Mouse (Mus musculus): ENCODE data around the gene Zfp273. TPM values are rescaled to one million over a fixed set of nuclear protein-coding genes. Genes with fewer than 3 reads are reported as not detected.
"Not testable (repeated sequence)": the region's sequence is repeated elsewhere in the genome, so short reads cannot be mapped to it uniquely, and the experiment has no call there.

The Zfp273 gene
- total RNA-seq (2014; rRNA removed) (4.4 and 5.1 TPM in 2 replicates), polyA plus RNA-seq (2015; fragmentation: Nextera tagmentation; extraction: Ambion mirVana) (7.8 and 8.7 TPM in 2 replicates)

DNA sequence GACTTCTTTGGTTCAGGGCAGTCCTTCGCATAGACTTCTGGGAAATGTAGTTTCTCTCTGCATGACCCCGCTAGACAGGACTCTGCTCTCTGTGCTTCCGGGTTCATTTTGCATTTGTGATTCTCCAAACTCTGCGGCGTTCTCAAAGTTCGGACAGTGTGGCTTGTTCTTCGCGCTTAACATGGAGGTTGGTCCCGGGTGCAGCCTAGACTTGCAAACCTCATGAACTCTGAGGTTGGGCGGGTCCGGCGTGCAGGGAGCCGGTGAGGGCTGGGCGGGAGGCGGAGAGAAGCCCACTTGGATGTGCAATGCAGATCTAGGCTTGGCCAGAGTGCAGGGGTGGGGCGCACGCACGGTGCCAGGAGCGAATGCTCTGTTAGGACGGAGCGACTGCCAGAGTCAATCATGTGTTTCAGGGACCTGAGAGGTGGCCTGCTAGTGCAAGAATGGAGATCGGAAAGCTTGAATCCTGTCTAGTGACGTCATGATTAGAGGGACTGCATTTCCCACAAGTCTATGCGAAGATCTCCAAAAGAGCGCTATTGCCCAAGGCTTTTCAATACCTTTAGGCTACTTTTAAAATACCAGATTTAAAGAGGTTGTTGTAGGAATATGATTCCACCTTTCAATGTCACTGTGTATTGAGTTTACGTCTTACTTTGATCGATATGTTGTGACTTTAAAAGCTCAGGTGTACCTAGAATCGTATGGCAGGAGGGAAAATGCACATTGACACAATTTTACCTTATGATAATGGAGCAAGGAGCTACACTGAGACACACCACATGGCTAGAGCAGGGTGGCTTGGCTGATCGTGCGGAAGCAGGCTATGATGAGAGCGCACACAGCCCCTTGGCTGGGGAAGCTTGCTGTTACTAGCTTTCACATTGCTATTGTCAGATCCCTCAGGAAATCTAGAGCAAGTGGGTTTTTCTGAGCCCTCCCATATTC, at the start of gene Zfp273:
Gene Zfp273, plus strand, starts transcription at position 31 of the 951 bp plus-strand sequence.
- H3K4me3 ChIP-seq (ENCODE audit: low read length): peak within 1 kb of the TSS; percentile 86
- no peaks in the 10 kb centered on the region for H3K27me3 ChIP-seq (ENCODE audit: insufficient read depth, low read length)
- DNase-seq (ENCODE audit: low spot score) (peak; percentile 90), ATAC-seq (peak; percentile 96)
- H3K9me3 ChIP-seq (ENCODE audit: low read length): peaks cover 5% of the 10 kb centered on the region; the same call in 1 of the 2 replicates
- H3K36me3 ChIP-seq (ENCODE audit: insufficient read depth, low read length): 0 out of 2 replicates have a peak, but pooled peaks cover 3% of the 10 kb centered on the region
- TF ChIP-seq CTCF (IDR thresholded peaks at IDR 0.05; ENCODE audit: low read depth): no peak
- WGBS: 3% methylated on average over 31 of the region's 31 CpGs
- H3K27ac ChIP-seq: peak within 1 kb of the TSS; percentile 88
- no peaks in the 10 kb centered on the region for H3K4me1 ChIP-seq (ENCODE audit: insufficient read depth, low read length)
- H3K4me2 ChIP-seq (ENCODE audit: low read depth, low read length): peak within 1 kb of the TSS; percentile 85
- H3K9ac ChIP-seq (replicated peaks; ENCODE audit: low read length): peak within 1 kb of the TSS; percentile 63

DNA sequence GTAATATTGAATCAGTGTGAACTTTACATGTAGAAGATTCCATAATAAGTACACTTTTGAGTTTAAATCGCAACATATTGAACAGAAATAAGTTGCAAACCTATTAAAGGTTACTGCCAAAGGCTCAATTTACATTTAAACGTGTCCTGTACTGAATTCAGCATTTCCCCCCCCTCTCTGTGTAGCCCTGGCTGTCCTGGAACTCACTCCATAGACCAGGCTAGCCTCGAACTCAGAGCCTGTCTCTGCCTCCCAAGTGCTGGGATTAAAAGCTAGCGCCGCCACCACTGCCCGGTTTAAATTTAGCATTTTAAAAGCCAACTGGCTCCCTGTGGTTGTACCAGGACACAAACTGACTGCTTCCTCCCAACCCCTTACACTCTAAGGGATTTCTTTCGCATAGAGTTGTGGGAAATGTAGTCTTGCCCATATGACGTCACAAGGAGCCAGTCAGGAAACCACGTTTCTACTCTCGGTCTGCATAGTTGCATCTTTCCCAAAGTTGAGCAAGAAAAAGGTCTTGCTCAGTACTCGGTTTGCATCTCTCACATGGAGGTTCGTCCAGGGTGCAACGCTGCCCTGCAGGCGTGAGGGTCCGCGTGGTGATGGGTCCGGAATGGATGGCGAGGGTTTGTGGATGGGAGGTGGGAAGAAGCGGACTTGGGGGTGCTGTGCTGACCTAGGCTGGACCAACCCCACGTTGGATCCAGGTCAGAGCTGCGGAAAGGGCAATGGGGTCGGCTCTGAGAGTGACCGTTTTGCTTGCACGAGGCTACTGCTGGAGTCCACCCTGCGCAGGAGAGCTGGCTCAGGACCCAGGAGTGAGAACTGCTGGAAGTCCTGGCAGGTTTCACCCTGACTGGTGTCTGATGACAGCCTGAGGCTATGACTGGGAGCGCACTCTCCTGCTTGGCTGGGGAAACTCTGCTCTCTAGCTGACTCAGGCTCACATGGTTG, 34.0 kb upstream of the Zfp273 start, which contains the start of gene Zfp493:
Gene Zfp493, plus strand, starts transcription at position 429 of the 957 bp plus-strand sequence.
- 0 out of 2 replicates have a peak, but pooled peaks cover 3% of the 10 kb centered on the region for H3K36me3 ChIP-seq (ENCODE audit: insufficient read depth, low read length)
- ATAC-seq (peak; percentile 98), DNase-seq (ENCODE audit: low spot score) (peak; percentile 90)
- H3K4me2 ChIP-seq (ENCODE audit: low read depth, low read length): peak within 1 kb of the TSS; percentile 74
- H3K9me3 ChIP-seq (ENCODE audit: low read length): no peaks in the 10 kb centered on the region
- WGBS: 7% methylated on average over 26 of the region's 26 CpGs
- peak within 1 kb of the TSS; percentile 51 for H3K4me3 ChIP-seq (ENCODE audit: low read length)
- no peak within 1 kb of the TSS for H3K27ac ChIP-seq
- H3K4me1 ChIP-seq (ENCODE audit: insufficient read depth, low read length): no peaks in the 10 kb centered on the region
- H3K27me3 ChIP-seq (ENCODE audit: insufficient read depth, low read length): no peaks in the 10 kb centered on the region
- peak; percentile 1; the same call in 1 of the 2 replicates for TF ChIP-seq CTCF (IDR thresholded peaks at IDR 0.05; ENCODE audit: low read depth)
- H3K9ac ChIP-seq (replicated peaks; ENCODE audit: low read length): peak within 1 kb of the TSS; percentile 45

- H3K36me3 ChIP-seq (ENCODE audit: insufficient read depth, low read length): peaks cover 2% of the 10 kb centered on the region; the same call in 1 of the 2 replicates
- H3K4me1 ChIP-seq (ENCODE audit: insufficient read depth, low read length): no peaks in the 10 kb centered on the region
- DNase-seq (ENCODE audit: low spot score) (no peak), ATAC-seq (no peak)
- WGBS: 88% methylated on average over 10 of the region's 10 CpGs
- no peak overlapping the region for H3K4me3 ChIP-seq (ENCODE audit: low read length)
- H3K27ac ChIP-seq: no peak overlapping the region
- H3K9me3 ChIP-seq (ENCODE audit: low read length): 0 out of 2 replicates have a peak, but pooled peaks cover 3% of the 10 kb centered on the region
- no peak overlapping the region for H3K9ac ChIP-seq (replicated peaks; ENCODE audit: low read length)
- H3K27me3 ChIP-seq (ENCODE audit: insufficient read depth, low read length): no peaks in the 10 kb centered on the region
- no peak for TF ChIP-seq CTCF (IDR thresholded peaks at IDR 0.05; ENCODE audit: low read depth)
- H3K4me2 ChIP-seq (ENCODE audit: low read depth, low read length): no peak overlapping the region
These were observed 21.6 kb upstream of the Zfp273 start for GRCm38 (mm10) chr13:67791921-67792455.

DNA sequence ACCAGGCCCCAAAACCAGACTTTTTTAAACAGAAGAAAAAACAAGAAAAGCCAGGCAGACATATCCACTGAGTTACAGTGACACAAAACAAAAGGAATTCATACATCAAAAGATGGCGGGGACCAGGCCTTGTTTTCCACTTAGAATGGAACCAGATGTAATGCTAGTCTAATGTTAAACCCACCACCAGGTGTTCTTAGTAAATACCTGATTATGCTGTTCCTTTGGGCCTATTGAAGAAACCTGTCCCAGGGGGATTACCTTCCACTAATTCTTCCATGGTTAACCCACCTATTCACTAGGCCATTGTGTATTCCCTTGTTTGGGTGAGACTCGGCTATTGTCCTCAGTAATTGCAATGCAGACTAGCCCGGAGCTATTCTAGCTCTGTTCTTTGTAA, 14.9 kb upstream of the Zfp273 start:
- 59% methylated on average over 3 of the region's 3 CpGs for WGBS
- no peak for TF ChIP-seq CTCF (IDR thresholded peaks at IDR 0.05; ENCODE audit: low read depth)
- no peaks in the 10 kb centered on the region for H3K36me3 ChIP-seq (ENCODE audit: insufficient read depth, low read length)
- H3K4me3 ChIP-seq (ENCODE audit: low read length): no peak overlapping the region
- no peaks in the 10 kb centered on the region for H3K4me1 ChIP-seq (ENCODE audit: insufficient read depth, low read length)
- H3K27me3 ChIP-seq (ENCODE audit: insufficient read depth, low read length): no peaks in the 10 kb centered on the region
- ATAC-seq (no peak), DNase-seq (ENCODE audit: low spot score) (no peak)
- H3K27ac ChIP-seq: no peak overlapping the region
- no peak overlapping the region for H3K4me2 ChIP-seq (ENCODE audit: low read depth, low read length)
- no peak overlapping the region for H3K9ac ChIP-seq (replicated peaks; ENCODE audit: low read length)
- H3K9me3 ChIP-seq (ENCODE audit: low read length): no peaks in the 10 kb centered on the region

- not testable (repeated sequence) for DNase-seq (ENCODE audit: low spot score); H3K4me2 ChIP-seq (ENCODE audit: low read depth, low read length); H3K9me3 ChIP-seq (ENCODE audit: low read length); ATAC-seq; H3K9ac ChIP-seq (replicated peaks; ENCODE audit: low read length); H3K27ac ChIP-seq; H3K27me3 ChIP-seq (ENCODE audit: insufficient read depth, low read length); H3K36me3 ChIP-seq (ENCODE audit: insufficient read depth, low read length); H3K4me3 ChIP-seq (ENCODE audit: low read length); H3K4me1 ChIP-seq (ENCODE audit: insufficient read depth, low read length)
- 86% methylated on average over 3 of the region's 3 CpGs for WGBS
These were observed 14.4 kb upstream of the Zfp273 start for GRCm38 (mm10) chr13:67799151-67799550.

- ATAC-seq: no peak
- Histone ChIP-seq H3K4me3 (ENCODE audit: low read length) (no peak overlapping the region), H3K27me3 (ENCODE audit: insufficient read depth, low read length) (no peaks in the 10 kb centered on the region), H3K4me1 (ENCODE audit: insufficient read depth, low read length) (no peaks in the 10 kb centered on the region), H3K9ac (replicated peaks; ENCODE audit: low read length) (no peak overlapping the region), H3K36me3 (ENCODE audit: insufficient read depth, low read length) (no peaks in the 10 kb centered on the region), H3K4me2 (ENCODE audit: low read depth, low read length) (no peak overlapping the region), H3K9me3 (ENCODE audit: low read length) (no peaks in the 10 kb centered on the region), H3K27ac (no peak overlapping the region)
- no peak for DNase-seq (ENCODE audit: low spot score)
- WGBS: 70% methylated on average over 1 of the region's 1 CpGs
- TF ChIP-seq CTCF (IDR thresholded peaks at IDR 0.05; ENCODE audit: low read depth): no peak
These were observed 1.8 kb upstream of the Zfp273 start for GRCm38 (mm10) chr13:67811651-67812210.
